Mouse (Mus musculus) neural tube, embryonic 11.5 days (tissue): ENCODE results near the gene Ifitm6. TPM values are rescaled to one million over a fixed set of nuclear protein-coding genes. Genes with fewer than 3 reads are reported as not detected.
"Not testable (repeated sequence)": the region's sequence is repeated elsewhere in the genome, so short reads cannot be mapped to it uniquely, and the experiment has no call there.

Experiments used
- ATAC-seq: fragments of 200-750 bp; cut with Nextera tagmentation; 2 replicates; pipeline ENCODE4 v1.8.0; 2017; ENCODE audit warnings: moderate number of reproducible peaks, mild to moderate bottlenecking, moderate TSS enrichment, moderate library complexity; ENCODE audit not compliant: insufficient read depth, low FRiP score, low TSS enrichment
- DNase-seq: peaks from one replicate; pipeline ENCODE4 v3.0.0-alpha.2; 2015; ENCODE audit warnings: low spot score
- H3K27ac ChIP-seq: fragments of 300-500 bp; sonication (generic); 2 replicates; pipeline ENCODE4 v1.5.1; 2014; ENCODE audit warnings: low read depth, mild to moderate bottlenecking, low read length
- H3K27me3 ChIP-seq: fragments of 300-500 bp; sonication (generic); 2 replicates; pipeline ENCODE4 v1.6.1; 2014; ENCODE audit warnings: mild to moderate bottlenecking, low read length, mixed read lengths; ENCODE audit not compliant: control insufficient read depth, insufficient read depth
- H3K36me3 ChIP-seq: fragments of 300-500 bp; sonication (generic); 2 replicates; pipeline ENCODE4 v1.6.1; 2014; ENCODE audit warnings: mild to moderate bottlenecking, low read length, moderate library complexity, mixed read lengths; ENCODE audit not compliant: control insufficient read depth, insufficient read depth
- H3K4me1 ChIP-seq: fragments of 300-500 bp; sonication (generic); 2 replicates; pipeline ENCODE4 v1.6.1; 2014; ENCODE audit warnings: low read length, mixed read lengths; ENCODE audit not compliant: control insufficient read depth, insufficient read depth
- H3K4me2 ChIP-seq: fragments of 300-500 bp; sonication (generic); 2 replicates; pipeline ENCODE4 v1.6.1; 2014; ENCODE audit warnings: low read depth, mild to moderate bottlenecking, moderate library complexity
- H3K4me3 ChIP-seq: fragments of 300-500 bp; sonication (generic); 2 replicates; pipeline ENCODE4 v1.5.1; 2014; ENCODE audit warnings: low read depth, low read length
- H3K9ac ChIP-seq: fragments of 300-500 bp; sonication (generic); 2 replicates; pipeline ENCODE4 v1.6.1; 2014; ENCODE audit warnings: mild to moderate bottlenecking, low read length
- H3K9me3 ChIP-seq: fragments of 300-500 bp; sonication (generic); 2 replicates; pipeline ENCODE4 v1.6.1; 2016; ENCODE audit warnings: low read length; ENCODE audit not compliant: control insufficient read depth
- WGBS: fragments of 180-500 bp; shearing (Covaris S2); extraction: QIAGEN DNeasy Blood & Tissue Kit; methylation state at CpG from one replicate; pipeline ENCODE4 v1.1.7; 2014; 5-methylcytosine and 5-hydroxymethylcytosine counted together
- polyA plus RNA-seq: library from polyadenylated mRNA; unstranded; fragments of >200 nt; fragmentation: Nextera tagmentation; extraction: Ambion mirVana; gene quantifications from 2 replicates; pipeline ENCODE4 v1.2.1, GENCODE M21; 2014

Ifitm6 gene
- polyA plus RNA-seq, 1 experiment from 2014 or later, result not detected

DNA sequence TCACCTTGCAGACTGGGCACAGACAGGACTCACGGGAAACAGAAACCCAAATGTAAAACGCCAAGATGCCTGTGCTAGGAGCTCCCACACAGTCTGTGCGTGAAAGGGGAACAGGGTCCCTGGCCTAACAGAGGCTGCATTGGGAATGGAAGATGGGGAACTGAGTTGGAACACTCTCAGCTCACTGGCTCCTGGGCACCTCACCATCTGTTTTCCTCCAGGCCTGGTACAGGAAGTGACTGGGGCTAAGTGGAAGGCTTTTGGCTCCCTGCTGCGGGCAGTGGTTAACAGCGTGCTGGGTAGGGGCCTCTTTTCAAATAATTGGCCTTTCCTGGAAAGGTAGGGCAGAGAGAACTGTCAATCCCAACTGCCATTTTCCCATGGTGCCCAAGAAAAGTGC, 27.1 kb downstream of the Ifitm6 start:
- Histone ChIP-seq H3K9ac (no peak overlapping the region), H3K4me2 (no peak overlapping the region), H3K4me3 (no peak overlapping the region), H3K27ac (no peak overlapping the region), H3K4me1 (no peaks in the 10 kb centered on the region; the same call in 1 of the 2 replicates), H3K9me3 (no peaks in the 10 kb centered on the region), H3K27me3 (no peaks in the 10 kb centered on the region), H3K36me3 (no peaks in the 10 kb centered on the region)
- ATAC-seq, result no peak
- 62% methylated on average over 5 of the region's 5 CpGs for WGBS
- no peak for DNase-seq

DNA sequence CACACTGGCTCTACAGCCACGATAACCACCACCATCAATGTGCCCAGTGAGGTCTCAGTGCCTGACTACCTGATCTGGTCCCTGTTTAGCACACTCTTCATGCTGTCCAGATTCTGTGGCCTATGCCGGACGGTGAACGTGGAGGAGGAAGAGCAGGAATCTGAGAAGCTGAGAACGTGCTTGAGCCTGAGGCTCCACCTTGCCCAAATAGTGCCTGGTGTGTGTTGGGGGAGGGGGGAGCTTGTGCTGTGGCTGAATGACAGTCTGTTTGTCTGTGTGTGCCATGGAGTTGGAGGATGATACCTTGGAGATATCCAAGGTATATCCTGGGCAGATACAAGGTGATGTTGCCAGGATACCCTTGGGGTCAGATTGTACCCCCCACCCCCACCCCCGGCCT, 27.5 kb downstream of the Ifitm6 start:
- no peak for DNase-seq
- Histone ChIP-seq H3K36me3 (no peaks in the 10 kb centered on the region), H3K9me3 (no peaks in the 10 kb centered on the region), H3K4me1 (no peaks in the 10 kb centered on the region; the same call in 1 of the 2 replicates), H3K4me3 (no peak overlapping the region), H3K4me2 (no peak overlapping the region), H3K27ac (no peak overlapping the region), H3K9ac (no peak overlapping the region), H3K27me3 (no peaks in the 10 kb centered on the region)
- 77% methylated on average over 6 of the region's 6 CpGs for WGBS
- no peak for ATAC-seq

DNA sequence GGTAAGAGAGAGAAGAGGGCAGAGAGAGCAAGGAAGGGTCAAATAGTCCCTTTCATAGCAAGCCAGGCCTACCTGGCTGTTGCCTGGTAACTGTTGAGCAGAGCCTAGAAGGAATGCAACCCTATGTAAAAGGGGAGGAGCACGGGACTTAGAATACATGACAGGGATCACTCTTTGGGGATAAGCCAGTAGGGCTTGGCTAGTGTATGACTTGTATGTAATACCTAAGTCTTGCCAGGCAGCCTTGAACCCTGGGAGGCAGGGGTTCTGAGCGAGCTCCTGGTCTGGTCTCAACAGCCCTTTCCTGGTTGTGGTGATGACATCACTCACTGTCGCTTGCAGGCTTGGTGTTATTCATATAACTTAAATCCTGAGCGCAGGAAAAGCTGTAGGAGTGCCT, 28.7 kb downstream of the Ifitm6 start:
- no peak overlapping the region for H3K27ac ChIP-seq
- WGBS, result 77% methylated on average over 4 of the region's 4 CpGs

DNA sequence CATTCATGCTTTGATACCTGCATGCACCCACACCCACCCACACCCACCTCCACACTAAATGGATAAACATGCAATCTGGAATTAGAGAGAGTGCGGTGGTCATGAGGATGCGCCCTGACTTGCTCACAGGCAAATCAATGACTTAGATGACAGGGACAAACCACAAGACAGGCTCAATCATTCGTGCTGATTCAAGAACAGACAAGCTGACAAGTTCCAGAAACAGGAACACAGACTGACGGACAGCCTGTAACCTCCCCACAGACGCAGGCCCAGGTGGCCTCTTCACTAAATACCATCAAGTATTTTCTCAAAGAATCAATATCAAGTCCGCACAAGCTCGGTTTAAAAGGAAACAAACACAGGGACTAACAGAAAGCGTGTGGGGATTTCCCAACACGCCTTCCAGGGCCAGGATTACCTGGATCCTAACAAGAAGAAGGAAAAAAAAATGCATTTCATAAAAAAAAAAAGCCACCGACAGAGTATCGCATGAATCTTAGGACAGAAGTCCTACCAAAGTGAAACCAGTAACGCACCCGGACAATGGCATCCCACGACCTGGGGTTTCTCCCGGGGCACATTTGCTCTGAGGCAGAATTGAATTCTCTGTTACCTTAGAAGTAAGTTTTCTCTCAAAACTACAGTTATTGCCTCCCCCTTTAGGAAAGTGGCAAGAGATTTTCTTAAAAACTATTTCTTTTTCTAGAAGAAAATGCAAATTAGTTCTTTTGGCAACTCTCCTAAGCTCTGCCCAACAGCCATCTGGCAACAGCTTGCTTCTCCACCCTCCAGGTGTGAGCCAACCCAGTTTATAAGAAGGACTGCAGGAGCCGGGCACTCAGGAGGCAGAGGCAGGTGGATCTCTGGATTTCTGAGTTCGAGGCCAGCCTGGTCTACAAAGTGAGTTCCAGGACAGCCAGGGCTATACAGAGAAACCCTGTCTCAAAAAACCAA, 30.3 kb downstream of the Ifitm6 start:
- WGBS, result 89% methylated on average over 17 of the region's 17 CpGs

More for the DNA sequence above, 28.7 kb downstream of the Ifitm6 start:
- H3K9ac ChIP-seq, result no peak overlapping the region
- H3K27me3 ChIP-seq, result no peaks in the 10 kb centered on the region
- no peaks in the 10 kb centered on the region for H3K36me3 ChIP-seq
- ATAC-seq (no peak), DNase-seq (no peak)
- no peak overlapping the region for H3K4me2 ChIP-seq
- no peak overlapping the region for H3K4me3 ChIP-seq
- no peaks in the 10 kb centered on the region; the same call in 1 of the 2 replicates for H3K4me1 ChIP-seq
- no peaks in the 10 kb centered on the region for H3K9me3 ChIP-seq

DNA sequence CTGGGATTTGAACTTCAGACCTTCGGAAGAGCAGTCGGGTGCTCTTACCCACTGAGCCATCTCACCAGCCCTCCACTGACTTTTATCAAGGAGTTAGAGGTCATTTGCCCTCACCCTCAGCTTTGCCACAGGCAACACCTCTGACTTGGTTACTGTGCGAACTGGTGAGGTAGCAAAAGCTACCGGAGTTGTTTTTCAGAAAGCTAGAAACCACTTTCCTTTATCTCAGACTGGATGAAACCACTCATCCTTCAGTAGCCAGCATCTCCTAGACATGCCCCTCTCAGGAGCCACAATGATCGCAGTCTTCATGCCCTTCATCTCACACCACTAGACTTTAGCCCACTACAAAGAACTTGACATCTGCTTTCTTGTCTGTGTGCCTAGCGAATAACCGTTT, 34.8 kb downstream of the Ifitm6 start:
- Histone ChIP-seq H3K36me3 (no peaks in the 10 kb centered on the region), H3K9ac (no peak overlapping the region), H3K4me1 (no peaks in the 10 kb centered on the region), H3K27ac (no peak overlapping the region), H3K27me3 (no peaks in the 10 kb centered on the region), H3K9me3 (no peaks in the 10 kb centered on the region), H3K4me3 (no peak overlapping the region), H3K4me2 (no peak overlapping the region)
- ATAC-seq (no peak), DNase-seq (no peak)
- 94% methylated on average over 7 of the region's 7 CpGs for WGBS

More for the DNA sequence above, 30.3 kb downstream of the Ifitm6 start:
- no peaks in the 10 kb centered on the region; the same call in 1 of the 2 replicates for H3K4me1 ChIP-seq
- ATAC-seq (no peak), DNase-seq (no peak)
- no peak overlapping the region for H3K9ac ChIP-seq
- H3K27ac ChIP-seq, result no peak overlapping the region
- no peaks in the 10 kb centered on the region for H3K36me3 ChIP-seq
- H3K4me3 ChIP-seq, result no peak overlapping the region
- H3K9me3 ChIP-seq, result no peaks in the 10 kb centered on the region
- no peak overlapping the region for H3K4me2 ChIP-seq
- H3K27me3 ChIP-seq, result no peaks in the 10 kb centered on the region

DNA sequence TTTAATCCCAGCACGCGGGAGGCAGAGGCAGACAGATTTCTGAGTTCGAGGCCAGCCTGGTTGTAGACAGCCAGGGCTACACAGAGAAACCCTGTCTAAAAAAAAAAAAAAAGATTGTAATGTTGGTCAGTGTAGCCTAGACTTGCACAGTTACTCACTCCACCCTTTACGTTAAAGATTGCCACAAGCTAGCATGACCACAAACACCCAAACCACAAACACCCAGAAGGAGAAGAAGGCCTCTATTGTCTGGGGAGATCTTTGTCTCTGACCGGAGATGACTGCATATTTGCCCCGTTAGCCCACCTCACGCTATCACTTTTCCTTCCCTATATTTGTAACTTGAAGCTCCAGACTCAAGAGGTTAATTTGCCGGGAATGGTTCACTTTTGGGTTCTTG, 36.0 kb downstream of the Ifitm6 start:
- Histone ChIP-seq H3K36me3 (no peaks in the 10 kb centered on the region), H3K9ac (no peak overlapping the region), H3K27me3 (no peaks in the 10 kb centered on the region), H3K4me2 (no peak overlapping the region), H3K4me1 (no peaks in the 10 kb centered on the region), H3K9me3 (no peaks in the 10 kb centered on the region), H3K4me3 (no peak overlapping the region), H3K27ac (no peak overlapping the region)
- WGBS, result 92% methylated on average over 8 of the region's 8 CpGs
- no peak for ATAC-seq
- no peak for DNase-seq

DNA sequence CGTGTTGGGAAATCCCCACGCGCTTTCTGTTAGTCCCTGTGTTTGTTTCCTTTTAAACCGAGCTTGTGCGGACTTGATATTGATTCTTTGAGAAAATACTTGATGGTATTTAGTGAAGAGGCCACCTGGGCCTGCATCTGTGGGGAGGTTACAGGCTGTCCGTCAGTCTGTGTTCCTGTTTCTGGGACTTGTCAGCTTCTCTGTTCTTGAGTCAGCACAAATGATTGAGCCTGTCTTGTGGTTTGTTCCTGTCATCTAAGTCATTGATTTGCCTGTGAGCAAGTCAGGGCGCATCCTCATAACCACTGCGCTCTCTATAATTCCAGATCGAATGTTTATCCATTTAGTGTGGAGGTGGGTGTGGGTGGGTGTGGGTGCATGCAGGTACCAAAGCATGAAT, 41.0 kb downstream of the Ifitm6 start:
- not testable (repeated sequence) for H3K9me3 ChIP-seq, DNase-seq, H3K4me3 ChIP-seq, H3K27ac ChIP-seq, H3K36me3 ChIP-seq, H3K27me3 ChIP-seq, H3K9ac ChIP-seq, ATAC-seq, H3K4me1 ChIP-seq, H3K4me2 ChIP-seq
- WGBS, result 91% methylated on average over 9 of the region's 9 CpGs

DNA sequence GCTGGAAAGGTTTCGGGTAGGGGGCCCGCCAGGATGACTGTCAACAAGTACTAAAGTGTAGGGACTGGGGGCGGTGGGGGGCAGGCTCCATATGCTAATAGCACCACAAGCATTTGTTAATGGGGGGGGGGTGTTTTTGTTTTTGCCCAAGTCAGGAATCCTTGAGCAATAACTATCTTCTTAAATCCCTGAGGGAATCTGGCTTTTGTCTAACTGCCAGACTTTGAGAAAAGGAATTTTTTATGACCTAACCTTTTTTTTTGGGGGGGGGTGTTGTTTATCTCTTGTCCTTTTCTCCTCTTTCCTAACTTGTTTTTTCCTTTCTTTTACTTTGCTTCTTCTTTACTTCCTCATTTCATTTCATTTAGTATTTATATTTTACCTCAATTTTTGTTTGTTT, 42.3 kb downstream of the Ifitm6 start:
- Histone ChIP-seq H3K36me3 (no peaks in the 10 kb centered on the region), H3K9me3 (no peaks in the 10 kb centered on the region), H3K27ac (no peak overlapping the region), H3K4me2 (no peak overlapping the region), H3K4me1 (0 out of 2 replicates have a peak, but pooled peaks cover 2% of the 10 kb centered on the region), H3K27me3 (no peaks in the 10 kb centered on the region), H3K9ac (no peak overlapping the region), H3K4me3 (no peak overlapping the region)
- no peak for DNase-seq
- ATAC-seq, result no peak
- WGBS, result 22% methylated on average over 3 of the region's 3 CpGs

DNA sequence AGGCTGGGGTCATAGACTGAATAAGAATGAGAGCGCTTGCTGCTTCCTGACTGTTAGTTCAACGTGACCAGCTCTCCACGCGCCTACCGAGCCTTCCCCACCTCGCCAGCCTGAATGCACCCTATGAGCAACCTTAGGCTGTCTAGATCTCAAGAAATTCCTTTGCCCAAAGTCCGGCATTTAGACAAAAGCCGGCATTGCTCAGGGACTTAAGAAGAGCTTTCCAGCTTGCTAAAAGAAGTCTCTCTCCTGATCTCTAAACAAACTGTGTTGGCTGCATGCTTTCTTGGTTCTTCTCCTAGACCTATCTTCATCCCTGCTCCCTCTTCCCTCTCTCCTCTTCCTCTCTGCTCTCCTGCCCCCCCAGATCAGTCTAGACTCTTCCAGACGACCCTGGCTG, 42.8 kb downstream of the Ifitm6 start:
- H3K36me3 ChIP-seq, result no peaks in the 10 kb centered on the region
- H3K27me3 ChIP-seq, result no peaks in the 10 kb centered on the region
- H3K9ac ChIP-seq, result no peak overlapping the region
- 0 out of 2 replicates have a peak, but pooled peaks cover 2% of the 10 kb centered on the region for H3K4me1 ChIP-seq
- H3K4me3 ChIP-seq, result no peak overlapping the region
- 19% methylated on average over 9 of the region's 9 CpGs for WGBS
- H3K4me2 ChIP-seq, result no peak overlapping the region
- H3K27ac ChIP-seq, result no peak overlapping the region
- ATAC-seq, result no peak
- H3K9me3 ChIP-seq, result no peaks in the 10 kb centered on the region
- DNase-seq, result no peak
